Mouse (Mus musculus) midbrain, embryonic 16.5 days (tissue): ENCODE results near the gene Fbxo9. TPM values are rescaled to one million over a fixed set of nuclear protein-coding genes. Genes with fewer than 3 reads are reported as not detected.

Experiments used
- ATAC-seq: fragments of 200-750 bp; cut with Nextera tagmentation; 2 replicates; pipeline ENCODE4 v1.8.0; 2017; ENCODE audit warnings: moderate TSS enrichment
- H3K27ac ChIP-seq: fragments of 300-500 bp; sonication (generic); 2 replicates; pipeline ENCODE4 v1.5.1; 2014; ENCODE audit warnings: mild to moderate bottlenecking, low read length, mixed read lengths
- H3K27me3 ChIP-seq: fragments of 300-500 bp; sonication (generic); 2 replicates; pipeline ENCODE4 v1.6.1; 2014; ENCODE audit warnings: low read depth, low read length, mixed read lengths; ENCODE audit not compliant: control insufficient read depth, insufficient read depth
- H3K36me3 ChIP-seq: fragments of 300-500 bp; sonication (generic); 2 replicates; pipeline ENCODE4 v1.6.1; 2014; ENCODE audit warnings: mild to moderate bottlenecking, low read length, moderate library complexity, mixed read lengths; ENCODE audit not compliant: control insufficient read depth, insufficient read depth
- H3K4me1 ChIP-seq: fragments of 300-500 bp; sonication (generic); 2 replicates; pipeline ENCODE4 v1.6.1; 2014; ENCODE audit warnings: mild to moderate bottlenecking, low read length, mixed read lengths; ENCODE audit not compliant: control insufficient read depth, insufficient read depth
- H3K4me2 ChIP-seq: fragments of 300-500 bp; sonication (generic); 2 replicates; pipeline ENCODE4 v1.6.1; 2014; ENCODE audit warnings: mild to moderate bottlenecking, low read length, mixed read lengths
- H3K4me3 ChIP-seq: fragments of 300-500 bp; sonication (generic); 2 replicates; pipeline ENCODE4 v1.5.1; 2014; ENCODE audit warnings: low read depth, mild to moderate bottlenecking, low read length, moderate library complexity, mixed read lengths
- H3K9ac ChIP-seq: fragments of 300-500 bp; sonication (generic); 2 replicates; pipeline ENCODE4 v1.6.1; 2014; ENCODE audit warnings: low read depth, low read length, mixed read lengths
- H3K9me3 ChIP-seq: fragments of 300-500 bp; sonication (generic); replicated peaks from 2 replicates; pipeline ENCODE4 v1.6.1; 2014; ENCODE audit warnings: mild to moderate bottlenecking, low read length, mixed read lengths; ENCODE audit not compliant: control insufficient read depth, poor library complexity, severe bottlenecking
- WGBS: fragments of 180-500 bp; shearing (Covaris S2); extraction: QIAGEN DNeasy Blood & Tissue Kit; methylation state at CpG from one replicate; pipeline ENCODE4 v1.1.7; 2014; 5-methylcytosine and 5-hydroxymethylcytosine counted together
- polyA plus RNA-seq: library from polyadenylated mRNA; unstranded; fragments of >200 nt; fragmentation: Nextera tagmentation; extraction: Ambion mirVana; gene quantifications from 2 replicates; pipeline ENCODE4 v1.2.1, GENCODE M21; 2015

The Fbxo9 gene
- polyA plus RNA-seq, 1 experiment from 2014 or later, result 81.0 TPM

GRCm38 (mm10) chr9:78070496-78070895 is 38.4 kb downstream of the Fbxo9 start:
- WGBS, result 82% methylated on average over 5 of the region's 5 CpGs
- no peaks in the 10 kb centered on the region for H3K4me1 ChIP-seq
- no peak overlapping the region for H3K27ac ChIP-seq
- no peak overlapping the region for H3K4me2 ChIP-seq
- no peak overlapping the region for H3K4me3 ChIP-seq
- H3K36me3 ChIP-seq, result no peaks in the 10 kb centered on the region
- no peak for ATAC-seq
- no peaks in the 10 kb centered on the region for H3K27me3 ChIP-seq
- H3K9ac ChIP-seq, result no peak overlapping the region
- H3K9me3 ChIP-seq, result no peaks in the 10 kb centered on the region

GRCm38 (mm10) chr9:78064121-78064520 is 44.7 kb downstream of the Fbxo9 start:
- Histone ChIP-seq H3K9ac (no peak overlapping the region), H3K4me2 (no peak overlapping the region), H3K27me3 (no peaks in the 10 kb centered on the region), H3K4me3 (no peak overlapping the region), H3K36me3 (no peaks in the 10 kb centered on the region), H3K9me3 (no peaks in the 10 kb centered on the region), H3K4me1 (no peaks in the 10 kb centered on the region), H3K27ac (no peak overlapping the region)
- 62% methylated on average over 10 of the region's 10 CpGs for WGBS
- ATAC-seq, result no peak

GRCm38 (mm10) chr9:78062392-78062791 is 46.5 kb downstream of the Fbxo9 start:
- no peaks in the 10 kb centered on the region for H3K27me3 ChIP-seq
- H3K27ac ChIP-seq, result no peak overlapping the region
- 79% methylated on average over 9 of the region's 9 CpGs for WGBS
- no peak for ATAC-seq
- H3K4me1 ChIP-seq, result no peaks in the 10 kb centered on the region
- no peaks in the 10 kb centered on the region for H3K36me3 ChIP-seq
- H3K9me3 ChIP-seq, result no peaks in the 10 kb centered on the region
- H3K9ac ChIP-seq, result no peak overlapping the region
- no peak overlapping the region for H3K4me2 ChIP-seq
- H3K4me3 ChIP-seq, result no peak overlapping the region

GRCm38 (mm10) chr9:78059525-78060120 is 49.2 kb downstream of the Fbxo9 start:
- Histone ChIP-seq H3K4me1 (no peaks in the 10 kb centered on the region), H3K9me3 (no peaks in the 10 kb centered on the region), H3K4me3 (no peak overlapping the region), H3K4me2 (no peak overlapping the region), H3K27ac (no peak overlapping the region), H3K9ac (no peak overlapping the region), H3K27me3 (no peaks in the 10 kb centered on the region), H3K36me3 (no peaks in the 10 kb centered on the region)
- WGBS, result 85% methylated on average over 16 of the region's 16 CpGs
- ATAC-seq, result no peak

DNA sequence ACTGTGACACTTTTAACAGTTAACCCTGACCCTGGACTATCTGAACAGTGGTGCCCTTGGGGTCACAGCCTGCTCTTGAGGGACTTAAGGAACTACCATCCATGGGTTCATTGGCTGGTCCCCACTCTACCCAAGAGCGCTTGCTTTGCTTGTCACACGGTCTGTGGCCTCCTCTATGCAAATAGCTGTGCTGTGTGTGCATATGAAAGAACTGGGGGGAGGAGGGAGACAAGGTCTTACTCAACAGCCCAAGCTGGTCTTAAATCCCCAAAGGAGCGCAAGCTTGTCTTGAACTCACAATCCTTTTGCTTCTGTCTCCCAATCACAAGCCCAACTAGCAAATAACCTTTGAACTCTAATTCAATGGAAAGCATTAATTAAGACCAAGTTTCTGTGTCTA is 54.6 kb downstream of the Fbxo9 start:
- Histone ChIP-seq H3K36me3 (no peaks in the 10 kb centered on the region), H3K4me3 (no peak overlapping the region), H3K4me1 (no peaks in the 10 kb centered on the region), H3K27me3 (no peaks in the 10 kb centered on the region), H3K9me3 (no peaks in the 10 kb centered on the region), H3K9ac (no peak overlapping the region), H3K4me2 (no peak overlapping the region), H3K27ac (no peak overlapping the region)
- 69% methylated on average over 3 of the region's 3 CpGs for WGBS
- no peak for ATAC-seq

GRCm38 (mm10) chr9:78053821-78054220 is 55.0 kb downstream of the Fbxo9 start:
- no peaks in the 10 kb centered on the region for H3K36me3 ChIP-seq
- H3K4me1 ChIP-seq, result no peaks in the 10 kb centered on the region
- no peak overlapping the region for H3K27ac ChIP-seq
- no peak overlapping the region for H3K4me2 ChIP-seq
- H3K4me3 ChIP-seq, result no peak overlapping the region
- ATAC-seq, result no peak
- no peaks in the 10 kb centered on the region for H3K27me3 ChIP-seq
- no peak overlapping the region for H3K9ac ChIP-seq
- no peaks in the 10 kb centered on the region for H3K9me3 ChIP-seq
- 74% methylated on average over 8 of the region's 8 CpGs for WGBS

DNA sequence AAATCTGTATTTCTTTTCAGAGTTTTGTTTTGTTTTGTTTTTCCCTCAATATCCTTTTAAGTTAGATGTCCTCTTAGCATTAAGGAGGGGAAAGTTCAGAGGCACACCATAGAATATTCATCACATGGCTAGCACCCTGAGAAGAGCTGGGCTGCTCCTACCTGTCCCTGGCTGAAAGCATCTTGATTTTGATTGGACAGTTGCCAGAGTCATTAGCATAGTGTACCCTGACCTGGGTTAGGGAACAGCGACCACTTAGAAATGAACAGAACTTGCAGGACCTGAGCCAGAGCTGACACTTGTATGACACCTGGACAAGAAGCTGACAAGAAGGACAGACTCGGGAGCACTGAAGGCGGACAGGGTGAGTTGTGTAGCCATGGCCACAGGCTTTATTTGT is 57.2 kb downstream of the Fbxo9 start, which contains the start of gene Gcm1:
Gene Gcm1 (plus strand): TSS at position 248 of the 400 bp plus-strand sequence.
- Histone ChIP-seq H3K4me2 (no peak within 1 kb of the TSS), H3K27me3 (no peaks in the 10 kb centered on the region), H3K27ac (no peak within 1 kb of the TSS), H3K9me3 (no peaks in the 10 kb centered on the region), H3K4me1 (no peaks in the 10 kb centered on the region), H3K9ac (no peak within 1 kb of the TSS), H3K36me3 (no peaks in the 10 kb centered on the region), H3K4me3 (no peak within 1 kb of the TSS)
- 69% methylated on average over 3 of the region's 3 CpGs for WGBS
- no peak for ATAC-seq

GRCm38 (mm10) chr9:78050452-78050970 is 58.4 kb downstream of the Fbxo9 start:
- Histone ChIP-seq H3K36me3 (no peaks in the 10 kb centered on the region), H3K4me1 (no peaks in the 10 kb centered on the region), H3K4me2 (no peak overlapping the region), H3K9me3 (no peaks in the 10 kb centered on the region), H3K27me3 (no peaks in the 10 kb centered on the region), H3K4me3 (no peak overlapping the region), H3K9ac (no peak overlapping the region), H3K27ac (no peak overlapping the region)
- no peak for ATAC-seq
- WGBS, result 56% methylated on average over 5 of the region's 5 CpGs

- Histone ChIP-seq H3K27me3 (no peaks in the 10 kb centered on the region), H3K9me3 (no peaks in the 10 kb centered on the region), H3K4me3 (no peak overlapping the region), H3K36me3 (no peaks in the 10 kb centered on the region), H3K27ac (no peak overlapping the region), H3K4me2 (no peak overlapping the region), H3K4me1 (no peaks in the 10 kb centered on the region), H3K9ac (no peak overlapping the region)
- WGBS, result 57% methylated on average over 20 of the region's 20 CpGs
- no peak for ATAC-seq
These were observed 62.1 kb downstream of the Fbxo9 start for GRCm38 (mm10) chr9:78046755-78047154.
